Mouse (Mus musculus): ENCODE measurements at regions not wholly inside any gene's neighbourhood (a gene's known extent, or its start where the extent isn't known, plus 50 kb on each side); places are given as distances from the start of the nearest gene placed in this dataset.

DNA sequence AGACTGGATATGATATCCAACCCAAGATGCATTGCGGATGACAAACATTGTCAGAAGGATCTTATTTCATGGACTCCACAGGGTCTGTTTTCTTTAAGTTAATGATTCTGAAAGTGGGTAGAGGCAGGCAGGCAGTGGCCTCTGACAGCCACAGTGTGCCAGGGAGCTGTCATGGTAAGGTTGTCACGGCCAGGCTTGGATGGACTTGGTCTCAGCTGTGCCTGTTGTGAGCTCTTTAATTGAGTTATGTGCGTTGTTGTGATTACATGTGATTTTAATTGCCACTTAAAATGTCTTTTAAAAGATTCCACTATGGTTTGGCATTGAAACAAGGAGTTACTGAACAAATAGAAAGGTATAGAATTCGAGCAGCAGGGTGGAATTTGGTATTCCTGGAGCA is 60.3 kb upstream of the Plet1 start:
- no peaks in the 10 kb centered on the region for H3K9me3 ChIP-seq (ENCODE audit: control insufficient read depth, insufficient read depth, low read depth, low read length)
- DNase-seq (ENCODE audit: low read depth, low spot score) = no peak
- in situ Hi-C loops (cut with MboI; ENCODE audit: low sequenced_read_pairs in 2 of 2, unreplicated experiment in 2 of 2) = no loop called here
- H3K27ac ChIP-seq (ENCODE audit: insufficient read depth, low read depth, low read length, poor library complexity, severe bottlenecking) = no peak overlapping the region
- no peak for TF ChIP-seq ZNF384 (IDR thresholded peaks at IDR 0.05; ENCODE audit: low read depth, low read length)
- no peak for TF ChIP-seq CHD2 (IDR thresholded peaks at IDR 0.05; ENCODE audit: low read depth, low read length)
- TF ChIP-seq HCFC1 (IDR thresholded peaks at IDR 0.05; ENCODE audit: borderline replicate concordance, insufficient read depth, low read length) = no peak
- TF ChIP-seq MAFK (IDR thresholded peaks at IDR 0.05; ENCODE audit: insufficient read depth, low read depth, low read length) = no peak
- no peak for TF ChIP-seq ZC3H11A (IDR thresholded peaks at IDR 0.05; ENCODE audit: borderline replicate concordance, low read depth, low read length)
- no peak overlapping the region for H3K4me3 ChIP-seq (ENCODE audit: insufficient read depth in 1 of 2, low read depth in 1 of 2, low read length in 2 of 2, poor library complexity in 1 of 2, severe bottlenecking in 1 of 2)
- peaks cover 0 to 5% of the 10 kb centered on the region in 2 experiments; a peak in 1 of 4 replicates for H3K4me1 ChIP-seq (ENCODE audit: control insufficient read depth in 2 of 2, insufficient read depth in 2 of 2, low read length in 2 of 2, poor library complexity in 1 of 2)
- H3K9ac ChIP-seq (ENCODE audit: insufficient read depth, low read depth, low read length, poor library complexity, severe bottlenecking) = no peak overlapping the region
- H3K36me3 ChIP-seq (ENCODE audit: control insufficient read depth, insufficient read depth, low read length, poor library complexity, severe bottlenecking) = no peaks in the 10 kb centered on the region

DNA sequence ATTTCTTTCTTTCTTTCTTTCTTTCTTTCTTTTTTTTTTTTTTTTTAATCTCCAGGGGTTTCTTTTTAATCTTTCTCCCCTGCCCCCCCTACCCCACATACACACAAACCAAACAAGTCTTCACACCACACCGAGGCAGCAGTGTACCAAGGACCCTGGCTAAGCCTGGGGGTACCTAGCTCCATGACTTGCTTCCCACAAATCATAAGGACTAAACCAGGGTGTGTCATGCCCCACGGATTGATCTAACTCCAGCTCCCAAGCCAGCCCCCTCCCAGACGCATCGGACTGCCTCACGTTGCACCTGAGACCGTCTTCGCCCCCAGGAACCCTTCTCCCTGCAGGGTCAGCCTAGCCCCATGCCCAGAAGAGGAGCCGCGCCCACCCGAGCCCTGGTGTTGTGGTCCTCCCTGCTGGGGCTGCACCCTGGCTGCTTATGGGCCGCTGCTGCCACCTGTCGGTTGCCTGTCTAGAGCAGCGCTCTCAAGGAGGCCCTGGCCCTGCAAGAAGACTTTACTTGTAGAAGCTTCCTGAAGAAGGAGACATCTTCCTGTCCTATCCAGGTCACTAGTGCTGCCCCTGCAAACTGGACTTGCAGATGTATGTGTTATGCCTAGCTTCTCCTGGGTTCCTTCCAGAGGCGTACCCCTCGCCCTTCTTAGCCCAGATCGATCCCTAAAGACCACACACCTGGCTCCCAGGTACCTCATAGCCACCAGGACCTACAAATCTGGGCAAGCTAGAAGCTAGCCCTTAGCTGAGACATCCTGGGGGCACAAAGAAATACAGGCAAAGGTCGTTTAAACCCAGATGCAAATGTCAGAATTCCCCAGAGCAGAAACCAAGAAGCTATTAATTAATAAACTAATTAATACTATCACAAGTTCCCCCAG is 56.2 kb upstream of the Plet1 start:
- peak; percentile 56 for DNase-seq (ENCODE audit: low read depth, low spot score)
- H3K36me3 ChIP-seq (ENCODE audit: control insufficient read depth, insufficient read depth, low read length, poor library complexity, severe bottlenecking) = no peaks in the 10 kb centered on the region
- peak overlapping the region in 1 of 2 experiments; percentile 49; a peak in 2 of 4 replicates for H3K4me3 ChIP-seq (ENCODE audit: insufficient read depth in 1 of 2, low read depth in 1 of 2, low read length in 2 of 2, poor library complexity in 1 of 2, severe bottlenecking in 1 of 2)
- H3K9ac ChIP-seq (ENCODE audit: insufficient read depth, low read depth, low read length, poor library complexity, severe bottlenecking) = 0 out of 2 replicates have a peak overlapping the region, but pooled peaks have one; percentile 20
- H3K9me3 ChIP-seq (ENCODE audit: control insufficient read depth, insufficient read depth, low read depth, low read length) = no peaks in the 10 kb centered on the region
- TF ChIP-seq HCFC1 (IDR thresholded peaks at IDR 0.05; ENCODE audit: borderline replicate concordance, insufficient read depth, low read length) (no peak), MAFK (IDR thresholded peaks at IDR 0.05; ENCODE audit: insufficient read depth, low read depth, low read length) (no peak), ZNF384 (IDR thresholded peaks at IDR 0.05; ENCODE audit: low read depth, low read length) (no peak), ZC3H11A (IDR thresholded peaks at IDR 0.05; ENCODE audit: borderline replicate concordance, low read depth, low read length) (no peak), CHD2 (IDR thresholded peaks at IDR 0.05; ENCODE audit: low read depth, low read length) (no peak)
- no peak overlapping the region for H3K27ac ChIP-seq (ENCODE audit: insufficient read depth, low read depth, low read length, poor library complexity, severe bottlenecking)
- in situ Hi-C loops (cut with MboI; ENCODE audit: low sequenced_read_pairs in 2 of 2, unreplicated experiment in 2 of 2) = no loop called here
- H3K4me1 ChIP-seq (ENCODE audit: control insufficient read depth in 2 of 2, insufficient read depth in 2 of 2, low read length in 2 of 2, poor library complexity in 1 of 2) = peaks cover 3 to 5% of the 10 kb centered on the region in 2 experiments; a peak in 1 of 4 replicates

DNA sequence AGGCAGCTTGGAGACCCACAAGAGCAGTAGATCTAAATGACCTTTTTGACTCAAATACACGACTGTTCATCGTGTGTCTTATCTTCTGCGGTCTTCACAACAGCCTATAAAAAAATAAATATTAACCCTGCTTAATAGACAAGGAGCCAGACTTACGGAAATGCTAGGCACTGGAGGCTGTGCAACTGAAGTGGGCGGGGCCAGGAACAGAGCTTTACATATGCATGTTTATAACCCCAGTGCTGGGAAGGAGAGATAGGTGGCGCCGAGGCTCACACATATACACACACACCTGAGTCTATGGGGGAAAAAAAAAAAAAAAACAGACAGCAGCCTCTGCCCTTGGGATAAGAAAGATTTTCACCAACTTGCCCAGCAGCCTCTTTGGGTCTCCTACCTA is 55.6 kb upstream of the Plet1 start:
- Histone ChIP-seq H3K4me1 (ENCODE audit: control insufficient read depth in 2 of 2, insufficient read depth in 2 of 2, low read length in 2 of 2, poor library complexity in 1 of 2) (peaks cover 3 to 5% of the 10 kb centered on the region in 2 experiments; a peak in 1 of 4 replicates), H3K9ac (ENCODE audit: insufficient read depth, low read depth, low read length, poor library complexity, severe bottlenecking) (no peak overlapping the region), H3K27ac (ENCODE audit: insufficient read depth, low read depth, low read length, poor library complexity, severe bottlenecking) (no peak overlapping the region), H3K4me3 (ENCODE audit: insufficient read depth in 1 of 2, low read depth in 1 of 2, low read length in 2 of 2, poor library complexity in 1 of 2, severe bottlenecking in 1 of 2) (no peak overlapping the region), H3K9me3 (ENCODE audit: control insufficient read depth, insufficient read depth, low read depth, low read length) (no peaks in the 10 kb centered on the region), H3K36me3 (ENCODE audit: control insufficient read depth, insufficient read depth, low read length, poor library complexity, severe bottlenecking) (no peaks in the 10 kb centered on the region)
- in situ Hi-C loops (cut with MboI; ENCODE audit: low sequenced_read_pairs in 2 of 2, unreplicated experiment in 2 of 2) = no loop called here
- TF ChIP-seq HCFC1 (IDR thresholded peaks at IDR 0.05; ENCODE audit: borderline replicate concordance, insufficient read depth, low read length) (no peak), CHD2 (IDR thresholded peaks at IDR 0.05; ENCODE audit: low read depth, low read length) (no peak), MAFK (IDR thresholded peaks at IDR 0.05; ENCODE audit: insufficient read depth, low read depth, low read length) (no peak), ZNF384 (IDR thresholded peaks at IDR 0.05; ENCODE audit: low read depth, low read length) (no peak), ZC3H11A (IDR thresholded peaks at IDR 0.05; ENCODE audit: borderline replicate concordance, low read depth, low read length) (no peak)
- DNase-seq (ENCODE audit: low read depth, low spot score) = no peak

DNA sequence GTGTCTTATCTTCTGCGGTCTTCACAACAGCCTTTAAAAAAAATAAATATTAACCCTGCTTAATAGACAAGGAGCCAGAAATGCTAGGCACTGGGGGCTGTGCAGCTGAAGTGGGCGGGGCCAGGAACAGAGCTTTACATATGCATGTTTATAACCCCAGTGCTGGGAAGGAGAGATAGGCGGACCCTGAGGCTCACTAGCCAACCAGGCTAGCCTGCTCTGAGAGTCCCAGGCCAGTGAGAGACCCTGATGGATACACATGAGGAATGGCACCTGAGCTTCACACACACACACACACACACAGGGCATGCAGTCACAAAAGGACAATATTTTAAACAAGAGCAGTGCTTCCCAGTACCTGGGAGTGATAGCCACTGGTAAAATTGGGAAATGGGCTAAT is 54.1 kb upstream of the Plet1 start:
- in situ Hi-C loops (cut with MboI; ENCODE audit: low sequenced_read_pairs in 2 of 2, unreplicated experiment in 2 of 2) = no loop called here
- TF ChIP-seq MAFK (IDR thresholded peaks at IDR 0.05; ENCODE audit: insufficient read depth, low read depth, low read length) (no peak), CHD2 (IDR thresholded peaks at IDR 0.05; ENCODE audit: low read depth, low read length) (no peak), ZC3H11A (IDR thresholded peaks at IDR 0.05; ENCODE audit: borderline replicate concordance, low read depth, low read length) (no peak), ZNF384 (IDR thresholded peaks at IDR 0.05; ENCODE audit: low read depth, low read length) (no peak)
- no peak for DNase-seq (ENCODE audit: low read depth, low spot score)
- no peak overlapping the region for H3K4me3 ChIP-seq (ENCODE audit: insufficient read depth in 1 of 2, low read depth in 1 of 2, low read length in 2 of 2, poor library complexity in 1 of 2, severe bottlenecking in 1 of 2)
- no peaks in the 10 kb centered on the region for H3K9me3 ChIP-seq (ENCODE audit: control insufficient read depth, insufficient read depth, low read depth, low read length)
- H3K4me1 ChIP-seq (ENCODE audit: control insufficient read depth in 2 of 2, insufficient read depth in 2 of 2, low read length in 2 of 2, poor library complexity in 1 of 2) = peaks cover 3 to 5% of the 10 kb centered on the region in 2 experiments; a peak in 1 of 4 replicates
- H3K36me3 ChIP-seq (ENCODE audit: control insufficient read depth, insufficient read depth, low read length, poor library complexity, severe bottlenecking) = no peaks in the 10 kb centered on the region
- no peak overlapping the region for H3K9ac ChIP-seq (ENCODE audit: insufficient read depth, low read depth, low read length, poor library complexity, severe bottlenecking)
- no peak overlapping the region for H3K27ac ChIP-seq (ENCODE audit: insufficient read depth, low read depth, low read length, poor library complexity, severe bottlenecking)
